Mouse (Mus musculus) limb, embryonic 10.5 days (tissue): ENCODE results near the gene Ddx55. TPM values are rescaled to one million over a fixed set of nuclear protein-coding genes. Genes with fewer than 3 reads are reported as not detected.
A peak's percentile ranks its signal among the peaks of the same experiment; 100 is the strongest.

Experiments used
- DNase-seq: peaks from one replicate; pipeline ENCODE4 v3.0.0-alpha.2; 2017; ENCODE audit warnings: low spot score
- H3K27ac ChIP-seq: fragments of 300-500 bp; sonication (generic); 2 replicates; pipeline ENCODE4 v1.5.1; 2016; ENCODE audit warnings: mild to moderate bottlenecking
- H3K27me3 ChIP-seq: fragments of 300-500 bp; sonication (generic); 2 replicates; pipeline ENCODE4 v1.6.1; 2016; ENCODE audit warnings: low read depth, mild to moderate bottlenecking; ENCODE audit not compliant: poor library complexity, severe bottlenecking
- H3K36me3 ChIP-seq: fragments of 300-500 bp; sonication (generic); 2 replicates; pipeline ENCODE4 v1.6.1; 2016; ENCODE audit warnings: mild to moderate bottlenecking, moderate library complexity
- H3K4me1 ChIP-seq: fragments of 300-500 bp; sonication (generic); 2 replicates; pipeline ENCODE4 v1.6.1; 2016
- H3K4me3 ChIP-seq: fragments of 300-500 bp; sonication (generic); 2 replicates; pipeline ENCODE4 v1.5.1; 2016; ENCODE audit warnings: mild to moderate bottlenecking, moderate library complexity
- H3K9me3 ChIP-seq: fragments of 300-500 bp; sonication (generic); replicated peaks from 2 replicates; pipeline ENCODE4 v1.6.1; 2016; ENCODE audit warnings: mild to moderate bottlenecking
- WGBS: fragments of 180-500 bp; shearing (Covaris S2); methylation state at CpG from one replicate; pipeline ENCODE4 v1.1.7; 2016; 5-methylcytosine and 5-hydroxymethylcytosine counted together
- polyA plus RNA-seq: library from polyadenylated mRNA; unstranded; fragments of >200 nt; fragmentation: Nextera tagmentation; extraction: Ambion mirVana; gene quantifications from 2 replicates; pipeline ENCODE4 v1.2.1, GENCODE M21; 2016

The Ddx55 gene
- polyA plus RNA-seq: 17.0 and 18.0 TPM in 2 replicates

- H3K36me3 ChIP-seq: peaks cover 56% of the 10 kb centered on the region
- peaks cover 13% of the 10 kb centered on the region for H3K4me1 ChIP-seq
- DNase-seq: peak; percentile 93
- H3K4me3 ChIP-seq: peak within 1 kb of the TSS; percentile 78
- peak within 1 kb of the TSS; percentile 81 for H3K27ac ChIP-seq
- H3K9me3 ChIP-seq: no peaks in the 10 kb centered on the region
- H3K27me3 ChIP-seq: no peaks in the 10 kb centered on the region
- under 1% methylated on average over 66 of the region's 66 CpGs for WGBS
Measured at GRCm38 (mm10) chr5:124552558-124553307, at the start of gene Ddx55. Gene Ddx55 (plus strand): TSS chr5:124552864.

DNA sequence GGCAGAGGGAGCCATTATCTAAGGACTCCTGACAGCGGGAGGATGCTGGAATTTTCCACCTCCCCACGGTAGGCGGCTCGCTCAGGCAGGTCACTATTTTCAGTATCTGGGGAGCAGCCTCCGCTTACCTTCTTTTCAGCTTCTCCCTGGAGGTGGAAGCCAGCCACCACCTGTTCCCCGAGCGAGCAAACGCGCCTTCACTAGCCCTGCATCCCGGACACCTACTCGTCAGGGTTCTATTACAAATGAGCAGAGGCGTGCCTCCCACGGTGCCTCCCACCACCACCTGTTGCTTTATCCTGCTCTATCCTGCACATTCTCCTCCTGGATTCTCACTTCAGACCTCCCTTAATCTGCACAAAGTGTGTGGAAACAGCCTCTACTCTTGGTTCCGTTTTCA, 48.9 kb upstream of the Ddx55 start:
- peaks cover 93% of the 10 kb centered on the region for H3K36me3 ChIP-seq

GRCm38 (mm10) chr5:124505235-124505634, 47.4 kb upstream of the Ddx55 start:
- 94% methylated on average over 4 of the region's 4 CpGs for WGBS
- Histone ChIP-seq H3K4me3 (no peak overlapping the region), H3K36me3 (peaks cover 97% of the 10 kb centered on the region)

More for the DNA sequence above, 48.9 kb upstream of the Ddx55 start:
- no peak overlapping the region for H3K4me3 ChIP-seq
- 63% methylated on average over 14 of the region's 14 CpGs for WGBS
- DNase-seq: no peak
- no peak overlapping the region for H3K27ac ChIP-seq
- H3K4me1 ChIP-seq: 0 out of 2 replicates have a peak, but pooled peaks cover 3% of the 10 kb centered on the region
- no peaks in the 10 kb centered on the region for H3K27me3 ChIP-seq
- no peaks in the 10 kb centered on the region for H3K9me3 ChIP-seq

GRCm38 (mm10) chr5:124506731-124507359, 45.8 kb upstream of the Ddx55 start:
- Histone ChIP-seq H3K27ac (no peak overlapping the region), H3K36me3 (peaks cover 97% of the 10 kb centered on the region), H3K9me3 (no peaks in the 10 kb centered on the region), H3K4me3 (no peak overlapping the region), H3K27me3 (no peaks in the 10 kb centered on the region), H3K4me1 (peaks cover 6% of the 10 kb centered on the region; the same call in 1 of the 2 replicates)
- WGBS: 71% methylated on average over 10 of the region's 10 CpGs
- no peak for DNase-seq

More at GRCm38 (mm10) chr5:124505235-124505634, 47.4 kb upstream of the Ddx55 start:
- no peaks in the 10 kb centered on the region for H3K9me3 ChIP-seq
- H3K27ac ChIP-seq: no peak overlapping the region
- peaks cover 6% of the 10 kb centered on the region; the same call in 1 of the 2 replicates for H3K4me1 ChIP-seq
- DNase-seq: no peak
- H3K27me3 ChIP-seq: no peaks in the 10 kb centered on the region

DNA sequence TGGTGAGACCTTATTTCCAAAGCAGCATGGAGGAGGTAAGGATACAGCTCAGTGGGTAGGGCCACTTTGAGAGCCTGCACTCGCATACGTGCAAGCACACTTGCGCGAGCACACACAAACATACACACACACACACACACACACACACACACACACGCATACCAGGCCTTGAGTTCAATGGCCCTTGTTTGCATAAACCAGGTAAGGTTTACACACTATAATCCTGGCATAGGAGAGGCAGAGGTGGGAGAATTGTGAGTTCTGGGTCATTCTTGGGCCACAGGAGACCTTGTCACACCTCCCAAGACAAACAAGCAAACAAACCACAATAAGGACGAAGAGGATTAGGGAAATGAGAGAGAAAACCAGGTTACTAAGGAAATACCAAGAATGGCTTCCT, 43.5 kb upstream of the Ddx55 start:
- DNase-seq: no peak
- Histone ChIP-seq H3K9me3 (no peaks in the 10 kb centered on the region), H3K36me3 (peaks cover 97% of the 10 kb centered on the region), H3K27ac (no peak overlapping the region), H3K4me3 (no peak overlapping the region), H3K4me1 (peaks cover 6% of the 10 kb centered on the region; the same call in 1 of the 2 replicates), H3K27me3 (no peaks in the 10 kb centered on the region)
- 95% methylated on average over 6 of the region's 6 CpGs for WGBS

- Histone ChIP-seq H3K9me3 (no peaks in the 10 kb centered on the region), H3K4me1 (peaks cover 6% of the 10 kb centered on the region; the same call in 1 of the 2 replicates), H3K36me3 (peaks cover 97% of the 10 kb centered on the region), H3K4me3 (no peak overlapping the region), H3K27ac (no peak overlapping the region), H3K27me3 (no peaks in the 10 kb centered on the region)
- WGBS: 77% methylated on average over 12 of the region's 12 CpGs
- no peak for DNase-seq
Measured at GRCm38 (mm10) chr5:124509742-124510237, 42.9 kb upstream of the Ddx55 start.

DNA sequence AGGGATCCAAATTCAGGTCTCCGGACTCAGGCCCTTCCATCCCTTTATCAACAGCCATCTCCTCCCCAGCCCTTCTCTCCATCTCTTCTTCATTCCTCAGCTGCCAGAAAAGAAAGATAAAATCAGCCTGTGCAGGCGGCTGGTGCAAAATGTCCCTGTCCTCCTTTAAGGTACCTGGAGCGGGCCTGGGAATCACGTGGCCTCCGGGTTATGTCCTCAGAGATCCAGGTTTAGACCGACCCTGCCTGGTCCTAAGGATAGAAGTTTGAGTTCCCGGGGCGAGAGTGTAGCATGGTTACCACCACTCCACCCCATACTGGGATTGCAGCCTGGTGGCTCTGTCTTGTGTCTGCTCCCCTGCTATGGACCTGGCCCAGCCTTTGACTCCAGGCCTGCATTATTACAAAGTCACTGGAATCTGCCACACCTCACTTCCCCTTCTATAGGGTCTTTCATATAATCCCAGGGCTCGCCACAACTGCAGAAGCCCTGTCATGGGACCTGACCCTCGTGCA, 42.1 kb upstream of the Ddx55 start:
- Histone ChIP-seq H3K9me3 (no peaks in the 10 kb centered on the region), H3K4me3 (no peak overlapping the region), H3K27me3 (no peaks in the 10 kb centered on the region), H3K4me1 (peaks cover 6% of the 10 kb centered on the region; the same call in 1 of the 2 replicates), H3K36me3 (peaks cover 96% of the 10 kb centered on the region), H3K27ac (no peak overlapping the region)
- 86% methylated on average over 10 of the region's 10 CpGs for WGBS
- DNase-seq: no peak

DNA sequence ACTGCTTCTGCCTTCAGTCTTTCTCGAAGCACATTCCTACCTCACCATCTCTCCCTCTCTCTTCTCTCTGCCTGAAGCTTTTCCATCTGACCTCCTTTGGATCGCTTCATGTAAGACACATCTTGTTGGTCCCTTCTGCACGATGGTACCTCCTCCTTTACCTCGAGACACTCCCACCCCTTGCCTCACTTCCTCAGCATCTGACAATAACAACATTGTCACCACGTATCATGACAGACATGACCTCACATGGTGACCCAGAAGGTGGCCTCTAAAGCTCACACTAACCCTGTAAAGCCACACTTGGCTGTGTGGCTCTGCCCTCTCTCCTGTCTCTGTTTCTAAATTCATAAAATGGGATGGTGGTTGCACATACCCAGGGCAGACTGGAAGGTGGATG, 36.9 kb upstream of the Ddx55 start:
- peaks cover 96% of the 10 kb centered on the region for H3K36me3 ChIP-seq

GRCm38 (mm10) chr5:124518648-124519047, 34.0 kb upstream of the Ddx55 start:
- WGBS: 91% methylated on average over 10 of the region's 10 CpGs
- Histone ChIP-seq H3K27me3 (no peaks in the 10 kb centered on the region), H3K9me3 (no peaks in the 10 kb centered on the region), H3K27ac (no peak overlapping the region), H3K4me1 (no peaks in the 10 kb centered on the region), H3K36me3 (peaks cover 87% of the 10 kb centered on the region), H3K4me3 (no peak overlapping the region)
- no peak for DNase-seq

More for the DNA sequence above, 36.9 kb upstream of the Ddx55 start:
- Histone ChIP-seq H3K27me3 (no peaks in the 10 kb centered on the region), H3K4me1 (no peaks in the 10 kb centered on the region), H3K4me3 (no peak overlapping the region), H3K9me3 (no peaks in the 10 kb centered on the region), H3K27ac (no peak overlapping the region)
- WGBS: 84% methylated on average over 5 of the region's 5 CpGs
- DNase-seq: no peak

- peaks cover 88% of the 10 kb centered on the region for H3K36me3 ChIP-seq
- WGBS: 92% methylated on average over 4 of the region's 4 CpGs
Measured at GRCm38 (mm10) chr5:124521588-124521987, 31.1 kb upstream of the Ddx55 start.

DNA sequence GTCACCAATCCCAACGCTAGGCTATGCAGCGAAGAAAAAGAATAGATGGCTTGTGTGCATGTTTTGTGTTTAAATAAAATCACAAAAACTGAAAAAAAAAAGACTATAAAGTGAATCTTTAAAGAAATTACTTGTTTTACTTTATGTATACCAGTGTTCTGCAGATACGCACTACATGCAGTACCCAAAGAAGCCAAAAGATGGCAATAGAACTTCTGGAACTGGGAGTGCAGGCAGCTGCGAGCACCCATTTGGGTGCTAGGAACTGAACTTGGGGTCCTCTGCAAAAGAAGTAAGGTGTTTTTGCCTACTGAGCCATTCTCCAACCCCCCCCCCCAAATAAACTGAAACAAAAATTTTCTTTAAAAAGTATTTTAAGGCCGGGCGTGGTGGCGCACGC, 29.6 kb upstream of the Ddx55 start:
- no peaks in the 10 kb centered on the region for H3K27me3 ChIP-seq
- peaks cover 83% of the 10 kb centered on the region for H3K36me3 ChIP-seq
- DNase-seq: no peak
- no peak overlapping the region for H3K27ac ChIP-seq
- no peak overlapping the region for H3K4me3 ChIP-seq
- WGBS: 95% methylated on average over 8 of the region's 8 CpGs
- peaks cover under 1% of the 10 kb centered on the region; the same call in 1 of the 2 replicates for H3K4me1 ChIP-seq
- H3K9me3 ChIP-seq: no peaks in the 10 kb centered on the region

More at GRCm38 (mm10) chr5:124521588-124521987, 31.1 kb upstream of the Ddx55 start:
- Histone ChIP-seq H3K9me3 (no peaks in the 10 kb centered on the region), H3K27ac (no peak overlapping the region), H3K4me3 (no peak overlapping the region), H3K4me1 (no peaks in the 10 kb centered on the region), H3K27me3 (no peaks in the 10 kb centered on the region)
- no peak for DNase-seq

DNA sequence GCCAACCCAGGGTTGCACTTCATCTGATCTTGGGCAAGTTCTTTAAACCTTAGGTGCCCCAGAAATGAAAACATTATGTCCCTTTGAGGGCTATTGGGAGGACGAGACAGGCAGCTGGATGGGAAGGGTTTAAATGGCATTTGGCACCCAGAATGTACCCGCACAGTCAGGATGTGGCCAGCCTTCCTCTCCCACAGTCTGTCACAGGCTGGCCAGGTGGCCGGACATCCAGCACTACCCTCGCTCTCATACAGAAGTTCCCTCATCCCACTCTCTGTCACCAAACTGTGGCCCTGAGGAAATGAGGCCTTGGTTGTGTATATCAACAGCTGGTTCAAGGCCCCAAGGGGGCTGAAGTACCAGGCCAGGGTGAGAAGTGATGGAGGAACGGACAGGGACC, 27.7 kb upstream of the Ddx55 start:
- Histone ChIP-seq H3K27ac (no peak overlapping the region), H3K4me3 (no peak overlapping the region), H3K27me3 (no peaks in the 10 kb centered on the region), H3K9me3 (no peaks in the 10 kb centered on the region), H3K36me3 (peaks cover 64% of the 10 kb centered on the region), H3K4me1 (peaks cover 20% of the 10 kb centered on the region)
- 92% methylated on average over 5 of the region's 5 CpGs for WGBS
- DNase-seq: no peak

DNA sequence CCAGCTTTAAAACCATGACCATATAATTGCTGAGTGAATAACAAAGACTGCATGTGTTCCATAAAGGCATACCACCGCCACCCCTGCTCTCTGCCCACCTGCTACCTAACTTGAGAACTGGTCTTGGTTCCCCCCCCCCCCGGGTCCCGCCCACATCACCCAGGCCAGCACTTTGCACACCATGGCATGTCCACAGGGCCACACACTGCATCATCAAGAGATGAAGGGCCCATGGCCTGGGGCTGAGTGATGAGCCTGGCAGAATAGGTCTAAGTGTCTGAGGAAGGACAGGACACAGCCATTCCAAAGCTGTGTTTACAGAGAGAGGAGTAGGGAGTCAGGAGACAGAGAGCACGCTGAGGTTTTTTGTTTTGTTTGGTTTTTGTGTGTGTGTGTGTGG, 24.3 kb upstream of the Ddx55 start:
- no peaks in the 10 kb centered on the region for H3K27me3 ChIP-seq
- peaks cover 40% of the 10 kb centered on the region for H3K36me3 ChIP-seq
- H3K4me3 ChIP-seq: peak overlapping the region; percentile 76
- no peaks in the 10 kb centered on the region for H3K9me3 ChIP-seq
- no peak for DNase-seq
- 79% methylated on average over 4 of the region's 4 CpGs for WGBS
- peaks cover 42% of the 10 kb centered on the region for H3K4me1 ChIP-seq
- peak overlapping the region; percentile 92; the same call in 1 of the 2 replicates for H3K27ac ChIP-seq
